Mouse (Mus musculus) C2C12 (cell line): Measurements from ENCODE around the gene Afap1. TPM values are rescaled to one million over a fixed set of nuclear protein-coding genes. Genes with fewer than 3 reads are reported as not detected.

ENCODE experiments used
- H3K27me3 ChIP-seq: one replicate; pipeline ENCODE4 v1.6.1; 2011; ENCODE audit not compliant: control insufficient read depth, insufficient read depth, insufficient read length
- H3K36me3 ChIP-seq: one replicate; pipeline ENCODE4 v1.6.1; 2011; ENCODE audit not compliant: control insufficient read depth, insufficient read depth
- H3K4me3 ChIP-seq: one replicate; pipeline ENCODE4 v1.5.1; 2011; ENCODE audit warnings: mild to moderate bottlenecking, control low read depth; ENCODE audit not compliant: poor library complexity, insufficient read depth, severe bottlenecking
- H3K79me2 ChIP-seq: one replicate; pipeline ENCODE4 v1.6.1; 2011; ENCODE audit not compliant: control insufficient read depth, insufficient read depth
- H3K79me3 ChIP-seq: one replicate; pipeline ENCODE4 v1.6.1; 2011; ENCODE audit warnings: low read depth, control low read depth
- H3ac ChIP-seq: one replicate; pipeline ENCODE3; 2011; ENCODE audit warnings: low read depth; ENCODE audit not compliant: control insufficient read depth, insufficient read length
- CEBPB ChIP-seq: IDR thresholded peaks from one replicate; pipeline ENCODE4 v1.6.1; 2011; ENCODE audit warnings: low read depth, mild to moderate bottlenecking, control low read depth, moderate library complexity
- CTCF ChIP-seq: IDR thresholded peaks from one replicate; pipeline ENCODE4 v1.5.1; 2011; ENCODE audit not compliant: control insufficient read depth, insufficient read depth, insufficient read length
- FOSL1 ChIP-seq: IDR thresholded peaks from one replicate; pipeline ENCODE4 v1.8.0; 2011; ENCODE audit warnings: mild to moderate bottlenecking, low read length; ENCODE audit not compliant: poor library complexity, insufficient read depth, severe bottlenecking
- MAX ChIP-seq: IDR thresholded peaks from one replicate; pipeline ENCODE4 v1.6.1; 2011; ENCODE audit warnings: mild to moderate bottlenecking, control low read depth
- MYOD1 ChIP-seq: IDR thresholded peaks from one replicate; pipeline ENCODE4 v1.6.1; 2011; ENCODE audit warnings: low read depth; ENCODE audit not compliant: control insufficient read depth, insufficient read length
- MYOG ChIP-seq: IDR thresholded peaks from one replicate; pipeline ENCODE4 v1.6.1; 2011; ENCODE audit not compliant: control insufficient read depth, insufficient read length; ENCODE audit errors: extremely low read depth
- USF1 ChIP-seq: IDR thresholded peaks from one replicate; pipeline ENCODE4 v1.6.1; 2011; ENCODE audit warnings: low read depth, mild to moderate bottlenecking, control low read depth, moderate library complexity
- polyA plus RNA-seq: library from polyadenylated mRNA; unstranded; fragments of >200 nt; fragmentation: generic; extraction: Trizol; gene quantifications from one replicate; pipeline ENCODE4 v1.2.1, GENCODE M21; 2012; ENCODE audit warnings: missing spikeins

Gene Afap1
- polyA plus RNA-seq, 1 experiment: 9.5 TPM

DNA sequence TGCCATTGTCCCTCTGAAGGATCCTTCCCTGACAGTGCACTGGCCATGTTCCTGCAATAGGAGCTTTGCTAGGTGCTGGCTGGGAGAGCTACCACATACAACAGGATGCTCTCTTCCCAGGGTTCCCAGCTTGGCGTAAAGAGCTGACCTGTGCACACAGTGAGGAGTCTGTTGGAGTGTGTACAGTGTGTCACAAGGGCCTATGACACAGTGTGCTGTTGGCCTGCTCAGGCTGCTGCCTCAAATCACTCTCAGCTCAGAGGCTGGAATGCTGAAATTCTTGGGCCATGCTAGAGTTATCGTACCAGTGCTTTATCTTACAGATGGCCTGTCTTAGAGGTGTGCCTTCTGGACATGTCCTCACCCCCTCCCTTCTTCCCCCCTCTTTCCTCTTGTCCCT, 53.7 kb downstream of the Afap1 start:
- Histone ChIP-seq H3K4me3 (no peak overlapping the region), H3K36me3 (peaks cover 21% of the 10 kb centered on the region), H3K27me3 (no peaks in the 10 kb centered on the region), H3K79me3 (no peaks in the 10 kb centered on the region), H3K79me2 (no peaks in the 10 kb centered on the region), H3ac (no peak overlapping the region)
- TF ChIP-seq CTCF (no peak), MAX (no peak), CEBPB (no peak)

- TF ChIP-seq MYOG: no peak
- no peak for TF ChIP-seq USF1
- no peak for TF ChIP-seq CTCF
- TF ChIP-seq CEBPB: no peak
- TF ChIP-seq MYOD1: no peak
- Histone ChIP-seq H3K79me3 (no peaks in the 10 kb centered on the region), H3ac (no peak overlapping the region), H3K79me2 (no peaks in the 10 kb centered on the region), H3K27me3 (no peaks in the 10 kb centered on the region), H3K4me3 (no peak overlapping the region), H3K36me3 (peaks cover 19% of the 10 kb centered on the region)
Observed at GRCm38 (mm10) chr5:35947427-35947826, 54.3 kb downstream of the Afap1 start.

DNA sequence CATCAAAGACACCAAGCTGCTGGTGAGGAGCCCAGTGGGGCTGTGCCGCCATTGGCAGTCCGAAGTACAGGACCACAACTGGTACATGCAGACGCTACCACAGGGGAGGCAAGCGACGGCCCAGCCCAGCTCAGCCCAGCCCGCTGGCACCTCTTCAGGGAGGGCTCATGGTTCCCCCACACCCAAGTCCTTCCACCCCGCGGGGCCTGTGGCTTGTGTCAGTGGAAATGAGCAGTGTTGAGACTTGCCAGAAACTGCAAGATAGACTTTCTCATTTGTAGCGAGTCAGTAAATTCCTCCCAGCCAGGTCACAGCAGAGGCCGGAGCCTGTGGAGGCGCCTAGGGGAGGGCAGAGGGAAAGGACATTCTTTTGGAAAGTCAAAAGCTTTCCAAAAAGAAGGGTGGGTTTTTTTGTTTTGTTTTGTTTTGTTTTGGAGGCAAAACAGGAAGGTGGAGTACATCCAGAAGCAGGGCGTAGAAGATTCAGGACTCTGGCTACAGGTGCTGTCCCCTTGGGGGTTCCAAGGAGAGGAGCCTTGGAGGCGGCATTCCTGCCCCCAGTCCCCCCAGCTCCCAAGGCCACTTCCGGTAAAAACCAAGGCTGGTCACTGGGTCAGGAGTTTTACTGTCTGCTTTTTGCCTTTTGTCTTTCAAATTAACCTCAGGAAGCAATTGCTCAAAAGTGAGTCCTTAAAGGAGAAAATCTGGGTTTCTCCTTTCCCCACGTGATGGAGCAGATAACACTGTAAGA, 55.3 kb downstream of the Afap1 start:
- no peaks in the 10 kb centered on the region for H3K27me3 ChIP-seq
- TF ChIP-seq CTCF (no peak), MYOD1 (no peak), MAX (no peak), FOSL1 (no peak), MYOG (no peak), USF1 (no peak), CEBPB (no peak)
- no peaks in the 10 kb centered on the region for H3K79me2 ChIP-seq
- H3K79me3 ChIP-seq: no peaks in the 10 kb centered on the region
- no peak overlapping the region for H3ac ChIP-seq
- no peak overlapping the region for H3K4me3 ChIP-seq
- peaks cover 18% of the 10 kb centered on the region for H3K36me3 ChIP-seq

GRCm38 (mm10) chr5:35949061-35949460, 55.9 kb downstream of the Afap1 start:
- H3K27me3 ChIP-seq: no peaks in the 10 kb centered on the region
- no peak overlapping the region for H3K4me3 ChIP-seq
- peaks cover 15% of the 10 kb centered on the region for H3K36me3 ChIP-seq
- no peaks in the 10 kb centered on the region for H3K79me3 ChIP-seq
- H3ac ChIP-seq: no peak overlapping the region
- no peak for TF ChIP-seq MYOD1
- no peak for TF ChIP-seq USF1
- no peak for TF ChIP-seq FOSL1
- TF ChIP-seq MYOG: no peak
- no peak for TF ChIP-seq CEBPB
- no peak for TF ChIP-seq MAX
- no peak for TF ChIP-seq CTCF
- H3K79me2 ChIP-seq: no peaks in the 10 kb centered on the region

- Histone ChIP-seq H3K36me3 (peaks cover 29% of the 10 kb centered on the region), H3K4me3 (no peak overlapping the region), H3ac (no peak overlapping the region), H3K79me2 (no peaks in the 10 kb centered on the region), H3K27me3 (no peaks in the 10 kb centered on the region), H3K79me3 (no peaks in the 10 kb centered on the region)
- TF ChIP-seq FOSL1: no peak
- no peak for TF ChIP-seq CTCF
- no peak for TF ChIP-seq MYOD1
- TF ChIP-seq CEBPB: no peak
- no peak for TF ChIP-seq MAX
- no peak for TF ChIP-seq MYOG
- TF ChIP-seq USF1: no peak
Observed at GRCm38 (mm10) chr5:35950504-35950903, 57.4 kb downstream of the Afap1 start.
